Mouse (Mus musculus): Measurements from ENCODE around the gene Rnf157. TPM values are rescaled to one million over a fixed set of nuclear protein-coding genes. Genes with fewer than 3 reads are reported as not detected.

The Rnf157 gene
- polyA plus RNA-seq, 1 experiment from 2014 or later = 62.8 TPM

GRCm38 (mm10) chr11:116298221-116298620 lies 114.6 kb downstream of the Rnf157 start:
- no peak for ATAC-seq (ENCODE audit: low FRiP score, low read depth)

GRCm38 (mm10) chr11:116297017-116297416 lies 115.8 kb downstream of the Rnf157 start:
- no peak for ATAC-seq (ENCODE audit: low FRiP score, low read depth)
- WGBS = 79% methylated on average over 3 of the region's 3 CpGs
- H3K36me3 ChIP-seq = peaks cover 91% of the 10 kb centered on the region

More at GRCm38 (mm10) chr11:116298221-116298620, 114.6 kb downstream of the Rnf157 start:
- no peaks in the 10 kb centered on the region for H3K4me1 ChIP-seq
- WGBS = 89% methylated on average over 11 of the region's 11 CpGs
- no peak overlapping the region for H3K4me3 ChIP-seq
- no peak overlapping the region for H3K27ac ChIP-seq
- H3K4me2 ChIP-seq (replicated peaks) = no peak overlapping the region
- peaks cover 92% of the 10 kb centered on the region for H3K36me3 ChIP-seq
- H3K27me3 ChIP-seq (replicated peaks) = no peaks in the 10 kb centered on the region
- no peak overlapping the region for H3K9ac ChIP-seq
- no peaks in the 10 kb centered on the region for H3K9me3 ChIP-seq

GRCm38 (mm10) chr11:116296191-116296734 lies 116.6 kb downstream of the Rnf157 start:
- no peak overlapping the region for H3K9ac ChIP-seq
- no peaks in the 10 kb centered on the region for H3K4me1 ChIP-seq
- H3K4me3 ChIP-seq = no peak overlapping the region
- 86% methylated on average over 8 of the region's 8 CpGs for WGBS
- no peaks in the 10 kb centered on the region for H3K27me3 ChIP-seq (replicated peaks)
- ATAC-seq (ENCODE audit: low FRiP score, low read depth) = no peak
- no peak overlapping the region for H3K4me2 ChIP-seq (replicated peaks)
- peaks cover 89% of the 10 kb centered on the region for H3K36me3 ChIP-seq
- H3K9me3 ChIP-seq = no peaks in the 10 kb centered on the region
- H3K27ac ChIP-seq = no peak overlapping the region

More at GRCm38 (mm10) chr11:116297017-116297416, 115.8 kb downstream of the Rnf157 start:
- Histone ChIP-seq H3K9me3 (no peaks in the 10 kb centered on the region), H3K27ac (no peak overlapping the region), H3K27me3 (replicated peaks) (no peaks in the 10 kb centered on the region), H3K4me2 (replicated peaks) (no peak overlapping the region), H3K9ac (no peak overlapping the region), H3K4me3 (no peak overlapping the region), H3K4me1 (no peaks in the 10 kb centered on the region)

GRCm38 (mm10) chr11:116294319-116294718 lies 118.5 kb downstream of the Rnf157 start:
- Histone ChIP-seq H3K9ac (no peak overlapping the region), H3K36me3 (peaks cover 89% of the 10 kb centered on the region), H3K4me3 (no peak overlapping the region), H3K4me1 (no peaks in the 10 kb centered on the region), H3K27ac (no peak overlapping the region), H3K9me3 (no peaks in the 10 kb centered on the region), H3K27me3 (replicated peaks) (no peaks in the 10 kb centered on the region), H3K4me2 (replicated peaks) (no peak overlapping the region)
- WGBS = 39% methylated on average over 5 of the region's 5 CpGs
- no peak for ATAC-seq (ENCODE audit: low FRiP score, low read depth)

- Histone ChIP-seq H3K4me1 (no peaks in the 10 kb centered on the region), H3K9ac (no peak overlapping the region), H3K27ac (no peak overlapping the region), H3K27me3 (replicated peaks) (no peaks in the 10 kb centered on the region), H3K36me3 (peaks cover 89% of the 10 kb centered on the region), H3K4me2 (replicated peaks) (no peak overlapping the region; the same call in 1 of the 2 replicates), H3K4me3 (no peak overlapping the region), H3K9me3 (no peaks in the 10 kb centered on the region)
- 88% methylated on average over 12 of the region's 12 CpGs for WGBS
- ATAC-seq (ENCODE audit: low FRiP score, low read depth) = no peak
Measured at GRCm38 (mm10) chr11:116293538-116294137, 119.2 kb downstream of the Rnf157 start.

GRCm38 (mm10) chr11:116292401-116292800 lies 120.4 kb downstream of the Rnf157 start:
- H3K4me2 ChIP-seq (replicated peaks) = no peak overlapping the region
- H3K4me3 ChIP-seq = no peak overlapping the region
- H3K36me3 ChIP-seq = peaks cover 91% of the 10 kb centered on the region
- 91% methylated on average over 13 of the region's 13 CpGs for WGBS
- no peaks in the 10 kb centered on the region for H3K9me3 ChIP-seq
- no peaks in the 10 kb centered on the region; the same call in 1 of the 2 replicates for H3K4me1 ChIP-seq
- no peak overlapping the region for H3K9ac ChIP-seq
- H3K27me3 ChIP-seq (replicated peaks) = no peaks in the 10 kb centered on the region
- no peak for ATAC-seq (ENCODE audit: low FRiP score, low read depth)
- H3K27ac ChIP-seq = no peak overlapping the region

- Histone ChIP-seq H3K36me3 (peaks cover 73% of the 10 kb centered on the region), H3K4me3 (no peak overlapping the region), H3K27ac (no peak overlapping the region), H3K27me3 (replicated peaks) (peaks cover 5% of the 10 kb centered on the region; the same call in 1 of the 2 replicates), H3K4me1 (no peaks in the 10 kb centered on the region; the same call in 1 of the 2 replicates), H3K9ac (no peak overlapping the region), H3K9me3 (no peaks in the 10 kb centered on the region), H3K4me2 (replicated peaks) (no peak overlapping the region)
- 88% methylated on average over 8 of the region's 8 CpGs for WGBS
- no peak for ATAC-seq (ENCODE audit: low FRiP score, low read depth)
Measured at GRCm38 (mm10) chr11:116290556-116290955, 122.3 kb downstream of the Rnf157 start.

GRCm38 (mm10) chr11:116287351-116287750 lies 125.5 kb downstream of the Rnf157 start:
- WGBS = 73% methylated on average over 5 of the region's 5 CpGs

More at GRCm38 (mm10) chr11:116287351-116287750, 125.5 kb downstream of the Rnf157 start:
- no peak overlapping the region for H3K9ac ChIP-seq
- H3K4me2 ChIP-seq (replicated peaks) = no peak overlapping the region
- H3K27ac ChIP-seq = no peak overlapping the region
- no peaks in the 10 kb centered on the region; the same call in 1 of the 2 replicates for H3K4me1 ChIP-seq
- H3K9me3 ChIP-seq = no peaks in the 10 kb centered on the region
- no peak for ATAC-seq (ENCODE audit: low FRiP score, low read depth)
- no peak overlapping the region for H3K4me3 ChIP-seq
- H3K36me3 ChIP-seq = peaks cover 47% of the 10 kb centered on the region
- peaks cover 37% of the 10 kb centered on the region for H3K27me3 ChIP-seq (replicated peaks)

Other genes with a start within 250 kb of the Rnf157 start
- 63.2 and 67.0 TPM in 2 replicates for gene Fbf1, start 244.9 kb downstream of the Rnf157 start, polyA plus RNA-seq (2016; fragmentation: Nextera tagmentation; extraction: Ambion mirVana)
- gene Ten1, start 214.2 kb downstream of the Rnf157 start, polyA plus RNA-seq (2016; fragmentation: Nextera tagmentation; extraction: Ambion mirVana) = 67.6 and 68.9 TPM in 2 replicates
- gene Acox1, start 214.0 kb downstream of the Rnf157 start, polyA plus RNA-seq (2016; fragmentation: Nextera tagmentation; extraction: Ambion mirVana) = 42.2 and 44.0 TPM in 2 replicates
- 0.76 and 0.95 TPM in 2 replicates for gene Evpl, start 175.0 kb downstream of the Rnf157 start, polyA plus RNA-seq (2016; fragmentation: Nextera tagmentation; extraction: Ambion mirVana)
- 85.3 and 88.4 TPM in 2 replicates for gene Srp68, start 138.8 kb downstream of the Rnf157 start, polyA plus RNA-seq (2016; fragmentation: Nextera tagmentation; extraction: Ambion mirVana)
- 1.4 and 2.0 TPM in 2 replicates for gene Galr2, start 132.1 kb downstream of the Rnf157 start, polyA plus RNA-seq (2016; fragmentation: Nextera tagmentation; extraction: Ambion mirVana)
- gene Exoc7, start 105.8 kb downstream of the Rnf157 start, polyA plus RNA-seq (2016; fragmentation: Nextera tagmentation; extraction: Ambion mirVana) = 75.5 and 89.3 TPM in 2 replicates
- 7.1 and 7.3 TPM in 2 replicates for gene Foxj1, start 77.6 kb downstream of the Rnf157 start, polyA plus RNA-seq (2016; fragmentation: Nextera tagmentation; extraction: Ambion mirVana)
- 53.8 and 72.3 TPM in 2 replicates for gene Ubald2, start 21.1 kb upstream of the Rnf157 start, polyA plus RNA-seq (2016; fragmentation: Nextera tagmentation; extraction: Ambion mirVana)
- not detected in 2 replicates for gene Qrich2, start 53.2 kb upstream of the Rnf157 start, polyA plus RNA-seq (2016; fragmentation: Nextera tagmentation; extraction: Ambion mirVana)
- 199 and 200 TPM in 2 replicates for gene Prpsap1, start 81.2 kb upstream of the Rnf157 start, polyA plus RNA-seq (2016; fragmentation: Nextera tagmentation; extraction: Ambion mirVana)
- gene Sphk1, start 117.9 kb upstream of the Rnf157 start, polyA plus RNA-seq (2016; fragmentation: Nextera tagmentation; extraction: Ambion mirVana) = 7.6 and 9.3 TPM in 2 replicates
- 34.3 and 37.6 TPM in 2 replicates for gene Ube2o, start 168.4 kb upstream of the Rnf157 start, polyA plus RNA-seq (2016; fragmentation: Nextera tagmentation; extraction: Ambion mirVana)
- not detected in 2 replicates for gene Aanat, start 173.4 kb upstream of the Rnf157 start, polyA plus RNA-seq (2016; fragmentation: Nextera tagmentation; extraction: Ambion mirVana)
- 4.9 and 6.5 TPM in 2 replicates for gene Rhbdf2, start 214.0 kb upstream of the Rnf157 start, polyA plus RNA-seq (2016; fragmentation: Nextera tagmentation; extraction: Ambion mirVana)
- 0.39 and 0.79 TPM in 2 replicates for gene Prcd, start 240.5 kb upstream of the Rnf157 start, polyA plus RNA-seq (2016; fragmentation: Nextera tagmentation; extraction: Ambion mirVana)
- gene Cygb, start 241.3 kb upstream of the Rnf157 start, polyA plus RNA-seq (2016; fragmentation: Nextera tagmentation; extraction: Ambion mirVana) = 6.7 and 6.9 TPM in 2 replicates

All from neural tube, embryonic 12.5 days (tissue).